Mouse (Mus musculus) cerebellum, postnatal 10 days (tissue): ENCODE measurements at regions not wholly inside any gene's neighbourhood (a gene's known extent, or its start where the extent isn't known, plus 50 kb on each side); places are given as distances from the start of the nearest gene placed in this dataset.
"Not testable (repeated sequence)": the region's sequence is repeated elsewhere in the genome, so short reads cannot be mapped to it uniquely, and the experiment has no call there.

Source experiments
- DNase-seq, 2 experiments: peaks; one replicate each; pipeline ENCODE4 v3.0.0; 2021; ENCODE audit warnings: mixed read lengths in 2 of 2

DNA sequence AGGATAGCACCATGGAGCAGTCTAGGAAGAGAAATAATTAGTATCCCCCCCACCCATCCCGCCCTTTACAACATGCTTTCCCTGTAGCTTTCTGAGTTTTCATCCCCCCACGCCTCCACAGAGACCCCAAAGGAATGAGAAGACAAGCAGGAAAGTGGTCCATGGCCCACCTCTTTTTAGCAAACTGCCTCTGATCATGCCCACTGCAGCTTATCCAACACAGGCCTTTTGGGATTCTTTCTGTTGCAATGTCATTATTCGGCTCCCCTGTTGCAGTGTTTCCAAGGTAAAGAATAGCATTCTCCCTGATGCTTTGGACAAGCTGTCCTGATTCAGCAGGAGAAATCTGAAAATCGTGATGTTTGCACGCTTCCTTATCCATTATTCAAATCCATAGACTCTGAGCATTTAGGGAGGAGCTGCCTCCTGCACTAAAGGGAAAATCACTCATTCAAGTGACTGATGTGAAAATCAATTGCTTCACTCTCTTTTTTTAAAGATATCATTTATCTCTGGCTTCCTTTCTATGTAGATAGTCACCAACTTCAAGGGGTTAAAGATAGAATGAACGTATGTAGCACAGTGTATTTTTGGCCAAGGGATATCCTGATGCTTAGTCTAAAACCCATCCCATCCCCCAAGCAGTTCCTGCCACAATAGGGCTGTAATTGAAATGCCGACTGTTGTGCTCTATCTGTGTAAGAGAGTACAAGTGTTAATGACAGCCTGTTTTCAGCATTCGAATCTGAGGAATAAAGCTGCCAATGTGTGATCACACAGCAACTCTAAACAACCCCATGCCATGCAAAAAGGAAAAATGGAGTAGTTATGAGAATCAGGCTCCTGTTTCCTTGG lies 743.1 kb downstream of the Kcna4 start:
- no peak for DNase-seq

DNA sequence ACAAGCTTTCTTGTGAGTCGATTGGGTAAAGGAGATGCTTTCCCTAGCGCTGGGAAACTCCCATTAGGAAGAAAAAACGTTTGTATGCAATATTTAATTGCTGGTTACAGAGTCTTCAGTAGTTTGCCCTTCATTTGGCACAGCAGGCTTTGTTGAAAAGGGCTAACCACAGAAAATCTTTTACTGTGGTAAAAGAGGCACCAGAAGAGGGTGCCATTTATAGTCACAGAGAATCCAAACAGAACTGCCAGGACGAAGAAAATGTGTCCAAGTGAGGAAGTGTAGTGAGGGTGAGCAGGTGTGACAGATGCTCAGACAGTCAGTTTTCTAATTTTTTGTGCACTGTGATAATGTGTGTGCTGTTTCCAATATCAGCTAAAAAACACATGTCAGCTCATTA lies 744.4 kb downstream of the Kcna4 start:
- DNase-seq = peak in 1 of 2 experiments; percentile 3

DNA sequence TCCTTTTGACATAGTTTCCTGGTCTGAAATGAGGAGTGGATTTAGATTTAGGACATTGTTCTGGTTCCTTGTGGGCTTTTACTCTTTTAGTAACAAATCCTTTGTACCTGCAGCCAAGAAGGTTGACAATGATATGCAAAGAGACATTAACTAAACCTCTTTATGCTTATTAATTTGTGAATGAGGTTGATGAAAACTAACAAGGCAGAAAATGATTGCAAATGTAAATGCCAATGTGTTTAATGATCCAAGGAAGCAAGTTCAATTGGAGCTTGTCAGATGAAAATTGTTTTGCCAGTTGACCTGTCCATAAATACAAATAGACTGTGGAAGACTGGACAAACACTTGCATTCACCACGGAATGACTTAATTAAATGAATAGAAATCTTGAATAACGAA lies 751.6 kb downstream of the Kcna4 start:
- DNase-seq = no peak

DNA sequence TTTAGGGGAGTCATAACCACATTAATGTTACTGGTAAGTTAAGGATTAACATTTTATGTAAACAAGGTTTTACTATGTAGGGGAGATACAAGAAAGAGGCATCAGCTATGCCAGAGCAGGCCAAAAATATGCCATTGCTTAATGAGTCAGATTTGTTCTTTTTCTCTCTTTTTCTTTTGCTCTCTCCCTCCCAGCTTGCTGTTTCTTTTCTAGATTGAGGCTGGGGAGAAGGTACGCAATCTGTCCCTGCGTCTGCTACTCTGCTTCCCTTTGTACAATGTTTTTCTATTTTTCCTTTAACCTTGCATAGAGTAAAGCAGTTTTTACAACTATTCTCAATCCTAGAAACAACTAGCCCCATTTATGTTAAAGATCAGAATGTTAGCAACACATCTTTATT lies 754.4 kb downstream of the Kcna4 start:
- no peak for DNase-seq

DNA sequence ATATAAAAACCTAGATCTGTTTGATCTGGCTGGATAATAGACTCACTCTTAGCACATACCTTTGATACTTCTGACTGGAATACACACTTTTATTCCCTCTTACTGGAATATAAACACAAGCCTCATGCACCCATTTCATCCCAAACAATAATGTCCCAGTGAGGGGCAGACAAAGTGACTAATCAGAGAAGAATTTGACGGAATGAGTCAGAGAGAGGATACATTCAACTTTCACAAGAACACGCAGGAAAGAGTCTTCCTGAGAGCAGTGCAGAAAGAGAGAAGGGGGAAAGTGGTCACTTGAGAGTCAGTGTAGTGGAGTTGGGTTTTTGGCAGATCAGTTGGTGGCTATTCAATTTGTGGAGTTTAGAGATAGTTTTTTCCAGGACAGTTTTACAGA lies 755.6 kb downstream of the Kcna4 start:
- DNase-seq = no peak

DNA sequence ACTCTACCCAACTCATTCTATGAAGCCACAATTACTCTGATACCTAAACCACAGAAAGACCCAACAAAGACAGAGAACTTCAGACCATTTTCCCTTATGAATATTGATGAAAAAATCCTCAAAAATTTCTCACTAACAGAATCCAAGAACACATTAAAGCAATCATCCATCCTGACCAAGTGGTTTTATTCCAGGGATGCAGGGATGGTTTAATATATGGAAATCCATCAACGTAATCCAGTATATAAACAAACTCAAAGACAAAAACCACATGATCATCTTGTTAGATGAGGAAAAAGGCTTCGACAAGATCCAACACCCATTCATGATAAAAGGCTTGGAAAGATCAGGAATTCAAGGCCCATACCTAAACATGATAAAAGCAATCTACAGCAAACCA lies 772.3 kb downstream of the Kcna4 start:
- DNase-seq = not testable (repeated sequence)

DNA sequence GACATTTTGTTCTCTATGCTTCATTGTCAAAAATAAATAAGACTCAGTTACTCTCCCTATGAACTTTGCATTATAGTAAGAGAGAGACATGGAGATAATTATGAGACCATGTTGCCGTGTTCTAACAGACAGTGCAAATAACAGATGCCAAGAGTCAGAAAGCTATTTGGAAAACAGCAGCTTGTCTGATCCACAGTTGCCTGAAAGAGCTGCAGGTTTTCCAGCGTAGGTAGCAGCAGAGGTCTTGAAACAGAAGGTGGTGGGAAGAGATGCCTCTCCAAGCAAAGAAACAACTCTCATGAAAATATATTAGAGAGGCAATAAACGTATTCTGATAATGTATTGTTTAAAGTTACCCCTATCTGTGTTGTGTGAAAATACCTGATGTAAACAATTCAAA lies 793.5 kb downstream of the Kcna4 start:
- DNase-seq = no peak

DNA sequence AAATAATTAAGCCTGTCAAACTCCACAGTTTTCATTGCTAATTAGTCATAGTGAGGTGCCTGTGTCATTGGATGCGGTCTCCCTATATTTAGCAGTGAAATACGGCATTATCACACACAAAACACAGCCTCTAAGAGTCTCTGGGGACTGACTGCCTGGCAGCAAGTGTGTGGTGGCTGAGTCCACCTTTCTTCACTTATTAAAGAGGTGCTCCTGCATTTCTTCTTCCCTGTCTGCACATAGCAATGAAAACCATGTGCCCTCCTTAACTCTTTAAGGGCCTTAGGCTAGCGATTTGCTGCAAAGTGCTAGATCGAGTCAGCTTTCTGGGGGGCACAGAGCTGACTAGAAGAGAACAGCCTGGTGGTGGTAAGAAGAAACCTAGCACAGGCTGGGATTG lies 799.8 kb downstream of the Kcna4 start:
- no peak for DNase-seq

DNA sequence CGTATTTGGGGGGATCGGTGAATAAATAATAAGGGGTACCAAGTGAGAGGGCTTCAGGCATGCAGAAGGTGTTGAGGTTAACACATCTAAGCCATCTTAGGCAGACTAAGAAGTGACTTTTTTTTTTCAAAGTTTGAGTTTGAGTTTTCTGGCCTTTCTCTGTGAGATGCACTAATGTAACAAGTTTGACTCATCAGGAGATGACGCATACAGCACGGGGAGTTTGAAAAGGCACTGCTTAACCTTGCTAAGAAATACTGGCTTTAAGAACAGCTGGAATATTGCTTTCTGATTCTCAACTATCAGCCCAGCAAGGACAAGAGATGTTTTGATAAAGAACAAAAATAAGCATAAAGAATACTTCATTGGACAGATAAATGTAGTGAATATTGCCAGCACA lies 806.6 kb downstream of the Kcna4 start:
- DNase-seq = no peak

DNA sequence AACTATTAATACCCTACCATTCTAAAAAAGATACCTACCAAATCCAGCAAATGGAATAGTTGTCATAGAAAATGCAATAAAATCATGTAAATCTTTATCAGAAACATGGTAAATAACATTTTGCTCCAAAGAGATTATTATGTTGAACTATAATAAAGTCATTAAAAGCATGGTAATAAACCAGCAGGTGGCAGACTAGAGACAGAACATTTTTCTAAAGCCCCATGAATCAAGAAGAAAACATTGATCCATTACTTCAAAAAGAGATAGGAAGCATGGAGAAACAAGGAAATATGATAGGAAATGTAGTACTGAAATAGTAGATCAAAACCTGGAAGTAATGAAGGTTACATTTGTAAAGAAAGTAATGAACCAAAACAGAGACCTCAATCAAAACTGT lies 819.7 kb downstream of the Kcna4 start:
- peak in 1 of 2 experiments; percentile 19 for DNase-seq

DNA sequence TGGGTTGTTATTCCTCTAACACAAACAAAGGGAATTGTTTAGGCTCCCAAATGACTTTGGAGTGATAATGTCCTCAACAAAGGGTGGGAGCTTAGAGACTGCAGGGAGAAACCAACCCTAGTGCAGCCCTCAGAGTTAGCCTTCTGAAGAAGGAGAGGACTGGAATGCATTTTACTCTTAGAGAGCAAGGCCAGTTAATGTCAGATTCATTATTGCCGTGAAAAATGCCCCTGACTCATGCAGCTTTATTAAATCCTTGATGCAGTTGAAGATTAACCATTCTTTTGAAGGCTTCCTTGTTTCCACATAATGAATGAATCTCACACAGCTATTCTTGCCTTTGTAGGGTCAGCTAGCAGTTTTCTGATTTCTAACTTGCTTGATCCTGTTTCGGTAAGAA lies 855.3 kb downstream of the Kcna4 start:
- no peak for DNase-seq

DNA sequence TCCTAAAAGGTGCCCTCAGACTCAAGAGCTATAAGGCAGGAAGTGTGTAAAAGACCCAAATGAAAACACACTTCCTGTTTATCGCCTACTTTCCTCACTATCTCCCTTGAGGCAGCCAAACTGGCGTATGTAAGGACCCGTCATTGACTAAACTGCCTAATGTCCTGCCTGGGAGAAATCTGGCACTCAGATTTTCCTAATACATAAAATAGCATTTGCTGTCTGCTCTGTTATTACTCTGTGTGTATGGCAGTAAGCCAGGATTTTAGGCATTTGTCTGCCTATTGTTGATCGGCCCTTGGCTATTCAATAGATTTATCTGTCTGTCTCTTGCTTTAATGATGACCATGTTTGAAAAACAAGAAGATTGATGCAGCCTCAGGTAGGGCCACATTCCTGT lies 857.8 kb downstream of the Kcna4 start:
- DNase-seq = peak in 1 of 2 experiments; percentile 0

DNA sequence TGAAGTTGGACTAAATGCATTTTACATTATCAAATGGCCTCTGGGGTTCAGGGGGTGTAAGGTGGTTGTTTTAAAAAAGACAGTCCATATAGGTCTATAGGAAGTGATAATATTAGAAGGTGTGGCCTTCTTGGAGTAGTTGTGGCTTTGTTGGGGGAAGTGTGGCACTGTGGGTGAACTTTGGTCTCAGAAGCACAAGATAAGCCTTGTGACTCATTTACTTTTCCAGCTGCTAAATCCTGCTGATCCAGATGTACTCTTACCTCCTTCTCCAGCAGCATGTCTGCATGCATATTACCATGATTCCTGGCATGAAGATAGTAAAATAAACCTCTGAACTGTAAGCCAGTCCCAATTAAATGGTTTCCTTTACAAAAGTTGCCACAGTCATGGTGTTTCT lies 865.8 kb downstream of the Kcna4 start:
- DNase-seq = no peak

DNA sequence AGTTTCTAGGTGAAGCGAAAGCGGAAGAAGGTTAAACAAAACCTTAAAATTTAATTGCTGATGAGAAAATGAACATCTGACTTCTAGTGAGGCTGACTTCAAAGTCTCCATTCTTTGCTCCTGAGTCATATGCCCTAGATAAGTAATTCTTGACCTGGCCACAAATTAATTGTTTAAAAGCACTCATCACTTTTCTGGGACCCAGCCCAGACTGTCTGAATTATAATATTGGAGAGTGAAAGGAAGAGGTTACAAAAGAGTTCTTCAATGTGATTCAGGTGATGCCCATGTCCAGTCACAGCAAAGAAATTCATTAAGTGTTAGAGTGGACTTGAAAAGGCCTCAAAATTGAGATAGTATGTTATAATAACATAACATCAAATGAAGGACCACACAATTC lies 867.3 kb downstream of the Kcna4 start:
- DNase-seq = no peak

DNA sequence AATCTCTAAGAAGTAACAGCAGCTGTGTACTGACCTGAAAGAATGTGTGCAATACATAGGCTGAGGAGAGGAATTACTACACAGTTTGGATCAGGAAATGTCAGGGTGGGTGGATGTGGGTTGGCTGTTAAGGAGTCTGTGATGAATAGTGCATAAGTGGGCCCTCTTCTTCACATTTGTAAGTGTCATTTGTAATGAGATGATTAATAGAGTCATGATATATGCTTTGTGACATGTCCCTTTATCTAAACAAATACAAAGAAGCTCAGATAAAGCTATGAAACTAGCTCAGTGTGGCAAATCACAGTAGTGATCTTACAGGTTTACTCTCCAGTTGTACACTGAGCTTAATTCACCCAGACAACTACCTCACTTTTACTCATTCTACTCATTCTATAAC lies 867.9 kb downstream of the Kcna4 start:
- no peak for DNase-seq

DNA sequence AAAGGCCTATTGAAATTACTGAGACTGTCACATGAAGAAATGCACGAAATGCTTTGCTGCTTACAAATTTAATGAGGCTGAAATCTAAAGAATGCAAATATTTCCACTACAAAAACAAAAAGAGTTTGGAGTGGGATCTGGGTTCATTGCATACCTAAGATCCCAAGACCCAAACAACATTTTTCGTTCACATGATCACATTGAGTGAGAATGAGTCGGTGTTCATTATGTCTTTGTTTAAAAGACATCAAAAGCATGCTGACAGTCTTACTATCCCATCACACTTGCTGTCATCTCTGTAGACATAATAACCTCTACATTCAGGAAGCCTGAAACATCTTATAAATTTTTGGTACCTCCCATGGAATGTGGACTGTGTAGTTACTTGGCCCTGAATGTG lies 870.4 kb downstream of the Kcna4 start:
- no peak for DNase-seq

DNA sequence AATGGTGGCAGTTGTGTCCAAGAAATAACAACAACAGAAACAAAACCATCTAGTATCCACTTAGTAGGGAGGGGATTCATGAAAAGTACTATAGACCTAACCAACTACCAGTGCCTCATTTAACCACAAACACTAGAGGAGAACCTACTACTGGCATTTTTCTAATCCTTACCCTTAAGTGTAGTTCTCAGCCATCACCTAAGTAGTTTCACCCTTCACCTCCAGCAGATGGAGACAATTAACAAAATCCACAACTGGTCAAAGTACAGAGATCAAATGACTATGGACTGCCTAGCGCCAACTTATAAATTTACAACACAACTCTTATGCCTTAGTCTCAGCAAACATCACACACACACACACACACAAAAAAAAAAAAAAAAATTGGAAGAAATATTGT lies 874.6 kb downstream of the Kcna4 start:
- no peak for DNase-seq
